Mouse (Mus musculus): Measurements from ENCODE around the gene Traf3ip2.
A peak's percentile ranks its signal among the peaks of the same experiment; 100 is the strongest.

Gene Traf3ip2

GRCm38 (mm10) chr10:39682556-39682955 lies 69.8 kb downstream of the Traf3ip2 start:
- no peak for DNase-seq

- DNase-seq: no peak
Observed at GRCm38 (mm10) chr10:39683481-39683880, 70.7 kb downstream of the Traf3ip2 start.

- no peak for DNase-seq
Observed at GRCm38 (mm10) chr10:39686811-39687210, 74.1 kb downstream of the Traf3ip2 start.

DNA sequence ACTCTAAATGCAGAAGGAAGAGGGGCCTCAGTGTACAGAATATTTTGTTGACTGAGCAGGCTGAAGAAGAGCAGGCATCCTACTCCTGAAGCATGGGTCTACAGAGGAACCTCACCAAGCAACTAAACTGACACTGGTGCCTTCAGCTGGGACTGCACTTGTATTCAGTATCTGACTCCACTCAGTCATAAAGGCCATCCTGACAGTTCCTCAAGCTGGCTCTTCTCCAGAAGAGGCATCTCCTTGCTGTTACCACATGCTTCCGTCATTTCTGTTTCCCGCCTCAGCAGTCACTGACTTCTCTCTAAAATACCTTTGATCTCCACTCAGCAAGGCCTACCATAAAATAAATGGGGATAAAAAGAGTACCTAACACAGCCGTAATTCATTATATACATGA lies 75.1 kb downstream of the Traf3ip2 start:
- DNase-seq: peak; percentile 13

GRCm38 (mm10) chr10:39691351-39692064 lies 78.8 kb downstream of the Traf3ip2 start:
- no peak for DNase-seq

GRCm38 (mm10) chr10:39692152-39692551 lies 79.4 kb downstream of the Traf3ip2 start:
- no peak for DNase-seq
